Mouse (Mus musculus) heart, postnatal 4 days (tissue): ENCODE data around the gene Arhgef28. TPM values are rescaled to one million over a fixed set of nuclear protein-coding genes. Genes with fewer than 3 reads are reported as not detected.
A peak's percentile ranks its signal among the peaks of the same experiment; 100 is the strongest.

Experiments
- DNase-seq: peaks from one replicate; pipeline ENCODE4 v3.0.0; 2021
- total RNA-seq, 2 experiments: library from RNA; stranded (reverse); gene quantifications; 2 replicates each; pipeline ENCODE4 v1.2.3; 2021

The Arhgef28 gene
- total RNA-seq, 2 experiments from 2014 or later, result 7.0 to 9.8 TPM

DNA sequence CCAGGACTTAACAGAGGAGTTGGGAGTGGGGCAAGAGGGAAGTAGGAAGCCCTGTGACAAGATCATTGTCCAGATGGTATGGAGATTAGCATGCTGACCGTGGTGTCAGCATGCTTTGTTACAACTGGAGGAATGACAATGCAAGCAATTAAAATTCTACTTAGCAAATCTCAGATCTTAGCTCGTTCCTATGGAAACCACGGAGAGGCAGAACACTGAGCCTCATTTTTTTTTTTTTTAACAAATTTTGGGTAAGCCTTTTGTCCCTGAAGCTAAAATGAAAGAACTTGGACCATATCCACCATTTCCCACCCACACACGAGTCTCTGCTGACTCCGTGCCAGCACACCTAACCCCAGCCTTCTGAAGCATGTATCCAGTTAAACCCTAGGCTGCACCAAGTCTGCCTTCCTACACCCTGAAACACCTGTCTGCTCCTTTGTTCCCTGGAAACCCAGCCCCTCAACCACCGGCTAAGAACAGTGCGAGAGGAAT, 246.8 kb downstream of the Arhgef28 start:
- DNase-seq, result no peak

DNA sequence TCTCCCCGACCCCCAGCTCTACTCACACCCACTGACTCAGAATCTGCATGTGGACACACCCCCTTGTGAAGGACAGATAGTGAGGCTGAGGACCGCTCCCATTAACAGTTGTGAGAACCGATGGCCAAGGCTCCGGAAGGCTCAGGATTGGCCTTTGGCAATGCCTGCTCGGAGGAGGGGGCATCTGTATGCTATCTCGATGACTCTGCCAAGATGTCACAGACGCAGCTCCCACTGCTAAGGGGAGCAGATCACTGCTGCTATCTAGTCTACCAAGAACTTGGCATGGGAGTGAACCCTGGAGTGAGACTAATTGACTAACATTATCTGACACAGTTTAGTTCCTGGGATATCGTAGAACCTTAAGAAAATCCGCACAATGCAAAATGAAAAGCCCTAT, 250.5 kb downstream of the Arhgef28 start:
- no peak for DNase-seq

- no peak for DNase-seq
Measured at GRCm38 (mm10) chr13:97954956-97955496, 251.2 kb downstream of the Arhgef28 start.

DNA sequence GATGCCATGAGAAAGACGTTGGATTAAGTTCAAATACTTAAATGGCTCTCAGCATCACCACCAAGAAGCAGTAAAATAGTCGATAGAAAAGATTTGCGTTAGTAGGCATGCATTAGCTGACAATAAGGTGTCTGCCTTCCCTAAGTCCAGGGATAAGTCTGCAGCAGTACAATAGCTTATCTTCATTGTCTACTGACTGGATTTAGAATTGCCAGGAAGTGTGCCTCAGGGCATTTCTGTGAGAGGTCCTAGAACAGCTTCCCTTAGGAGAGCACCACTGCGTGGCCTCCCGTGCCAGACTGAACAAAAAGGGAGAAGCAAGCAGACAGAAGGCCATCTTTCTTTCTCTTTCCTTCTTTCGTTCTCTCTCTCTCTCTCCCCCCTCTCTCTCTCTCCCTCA, 252.2 kb downstream of the Arhgef28 start:
- DNase-seq, result no peak

- DNase-seq, result no peak
Measured at GRCm38 (mm10) chr13:97953526-97953925, 252.7 kb downstream of the Arhgef28 start.

- no peak for DNase-seq
Measured at GRCm38 (mm10) chr13:97948856-97949255, 257.4 kb downstream of the Arhgef28 start.

DNA sequence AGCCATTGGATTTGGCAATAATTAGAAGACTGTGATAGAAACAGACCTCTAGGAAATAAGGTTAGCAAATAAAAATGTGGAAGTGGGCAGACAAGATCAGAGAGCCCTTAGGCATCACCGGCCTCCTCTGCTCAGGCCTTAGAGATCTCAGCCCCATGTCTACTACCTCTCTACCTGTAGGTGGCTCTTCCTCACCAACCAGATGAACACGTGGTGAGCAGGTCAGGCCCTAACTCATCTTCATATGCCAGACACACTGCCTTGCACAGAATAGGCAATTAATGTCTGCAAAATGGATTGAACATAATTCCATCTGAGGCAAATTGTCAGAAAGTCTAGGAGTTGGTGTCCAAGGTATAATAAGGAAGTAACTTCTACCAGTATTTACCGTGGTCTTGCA, 258.6 kb downstream of the Arhgef28 start:
- no peak for DNase-seq

GRCm38 (mm10) chr13:97946422-97946821, 259.8 kb downstream of the Arhgef28 start:
- DNase-seq, result no peak

DNA sequence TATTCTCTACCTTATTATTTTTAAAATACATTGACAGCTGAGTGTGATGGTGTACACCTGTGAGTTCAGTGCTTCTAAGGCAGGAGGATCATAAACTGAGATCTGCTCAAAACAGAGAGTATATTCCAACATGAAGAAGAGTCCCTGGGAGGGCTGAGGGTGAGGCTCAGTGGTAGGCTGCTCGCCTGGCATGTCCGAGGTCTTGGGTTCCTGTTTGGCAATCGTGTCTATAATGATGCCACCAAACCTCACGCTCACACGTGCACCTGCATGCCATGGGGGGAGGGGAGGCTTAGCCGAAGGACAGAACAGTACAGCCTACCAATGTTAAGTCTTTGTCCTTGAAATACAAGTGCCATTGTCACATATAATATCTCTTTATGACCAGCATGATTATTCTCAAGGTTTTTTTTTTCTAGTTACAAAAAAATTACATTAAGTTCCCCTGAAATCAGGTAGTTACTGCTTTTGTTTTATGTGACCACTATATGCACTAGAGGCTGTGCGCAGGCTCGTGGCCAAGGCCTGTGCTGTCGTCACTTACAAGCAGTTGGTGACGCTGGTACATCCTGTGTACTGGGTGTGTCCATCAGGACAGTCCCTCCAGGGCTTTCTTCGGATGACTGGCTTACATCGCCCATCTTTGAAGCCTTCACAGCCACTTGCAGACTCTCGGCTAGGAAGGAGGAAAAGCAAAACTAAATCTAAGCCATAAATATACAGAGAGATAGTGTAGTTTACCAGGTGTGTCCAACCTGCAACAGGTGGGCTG, 264.1 kb downstream of the Arhgef28 start:
- no peak for DNase-seq

- peak; percentile 26 for DNase-seq
Measured at GRCm38 (mm10) chr13:97941099-97941498, 265.1 kb downstream of the Arhgef28 start.

DNA sequence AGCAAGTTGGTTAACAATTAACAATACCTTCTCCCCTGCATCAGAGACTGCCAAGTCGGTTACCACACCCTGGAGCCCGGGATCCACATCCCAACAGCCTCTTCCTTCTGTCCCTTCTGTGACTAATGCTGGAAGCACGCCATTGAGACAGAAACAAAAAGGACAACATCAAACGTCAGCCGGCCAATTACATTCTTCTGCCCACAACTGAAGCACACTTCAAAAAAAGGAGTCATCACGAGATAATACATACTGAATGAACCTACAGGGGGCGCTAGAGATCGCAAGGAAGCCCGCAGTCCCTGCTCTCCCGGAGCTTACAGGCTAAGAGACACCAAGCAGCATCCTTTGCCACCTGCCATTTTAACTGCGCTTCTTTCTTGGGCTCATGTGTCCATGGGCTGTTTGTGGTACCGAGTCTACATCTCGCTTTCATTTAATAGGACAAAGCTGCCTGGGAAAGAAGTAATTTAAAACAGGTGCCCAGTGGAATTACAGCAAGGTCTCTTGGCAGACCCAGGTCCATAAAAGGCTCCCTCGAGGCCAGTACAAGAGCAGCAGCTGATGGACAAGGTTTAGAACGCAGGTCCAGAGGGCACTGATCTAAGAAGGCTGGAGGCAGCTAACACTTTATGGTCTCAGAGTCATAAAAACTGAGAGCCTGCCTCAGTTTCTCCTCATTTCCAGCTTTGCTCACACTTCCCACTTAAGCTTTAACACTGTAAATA, 266.6 kb downstream of the Arhgef28 start:
- peak; percentile 47 for DNase-seq

DNA sequence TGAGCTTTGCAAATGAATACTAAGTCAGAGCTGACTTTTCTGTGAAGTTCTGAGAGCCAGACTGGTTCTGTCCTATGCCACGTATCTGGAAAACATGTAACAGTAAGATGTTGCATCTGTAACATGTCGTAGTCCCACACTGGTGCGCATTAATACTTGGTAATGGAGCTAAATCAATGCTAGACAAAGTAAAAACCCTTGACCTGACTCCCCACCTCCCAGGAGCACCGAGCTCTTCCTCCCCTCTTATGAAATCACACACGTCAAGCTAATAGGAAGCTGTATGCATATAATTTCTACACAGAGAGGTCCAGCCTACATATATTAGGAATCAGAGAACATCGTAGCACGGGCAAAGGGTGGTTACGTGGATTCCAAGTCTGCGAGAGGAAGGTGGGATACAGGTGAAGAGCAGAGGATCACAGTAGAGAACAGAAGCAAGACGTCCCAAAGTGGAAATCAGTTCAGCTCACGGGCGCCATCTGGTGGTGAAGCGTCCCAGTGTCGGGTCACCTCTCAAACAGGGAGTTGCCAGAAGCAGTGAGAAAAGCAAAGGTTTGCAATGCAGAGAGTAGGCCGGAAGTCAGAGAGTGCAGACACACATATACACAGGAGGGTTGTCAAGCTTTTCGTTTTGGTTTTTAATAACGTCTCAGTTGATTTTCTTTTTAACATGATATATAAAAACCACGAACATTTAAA, 267.5 kb downstream of the Arhgef28 start:
- peak; percentile 96 for DNase-seq

DNA sequence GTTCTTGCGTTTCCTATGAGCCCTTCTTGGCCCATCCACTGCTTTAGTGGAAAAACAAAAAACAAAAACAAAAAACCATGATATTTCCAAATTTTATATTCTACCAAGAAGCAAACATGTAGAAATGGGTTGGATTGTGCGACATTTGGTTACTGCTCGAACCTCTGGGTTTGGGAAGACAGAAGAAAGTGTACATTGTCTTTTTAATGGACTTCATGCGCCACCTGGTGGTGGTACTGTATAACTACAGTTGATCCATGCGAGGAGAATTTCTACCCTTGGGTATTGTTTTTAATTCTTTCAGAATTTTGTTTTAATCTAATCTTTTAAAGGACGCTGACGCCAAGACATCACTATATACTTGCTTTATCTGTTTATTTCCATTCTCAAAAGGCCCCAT, 268.3 kb downstream of the Arhgef28 start:
- DNase-seq, result peak; percentile 76

DNA sequence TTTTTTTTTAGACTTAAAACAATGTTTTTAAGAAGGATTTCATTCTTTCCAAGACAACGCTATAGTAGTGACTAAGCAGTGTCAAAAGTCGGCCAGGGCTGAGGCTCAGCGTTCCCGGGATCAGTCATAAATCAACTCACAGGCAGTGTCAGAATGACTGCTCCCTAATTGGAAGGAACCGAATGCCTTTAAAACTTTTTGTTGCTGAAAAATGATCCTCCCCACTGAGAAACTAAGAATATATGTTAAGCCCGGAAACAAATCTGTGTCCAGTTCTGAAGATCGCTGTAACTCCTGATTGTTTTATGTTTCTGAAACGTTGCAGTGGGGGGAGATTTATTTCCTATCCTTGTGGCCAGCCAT, 278.1 kb downstream of the Arhgef28 start:
- no peak for DNase-seq

DNA sequence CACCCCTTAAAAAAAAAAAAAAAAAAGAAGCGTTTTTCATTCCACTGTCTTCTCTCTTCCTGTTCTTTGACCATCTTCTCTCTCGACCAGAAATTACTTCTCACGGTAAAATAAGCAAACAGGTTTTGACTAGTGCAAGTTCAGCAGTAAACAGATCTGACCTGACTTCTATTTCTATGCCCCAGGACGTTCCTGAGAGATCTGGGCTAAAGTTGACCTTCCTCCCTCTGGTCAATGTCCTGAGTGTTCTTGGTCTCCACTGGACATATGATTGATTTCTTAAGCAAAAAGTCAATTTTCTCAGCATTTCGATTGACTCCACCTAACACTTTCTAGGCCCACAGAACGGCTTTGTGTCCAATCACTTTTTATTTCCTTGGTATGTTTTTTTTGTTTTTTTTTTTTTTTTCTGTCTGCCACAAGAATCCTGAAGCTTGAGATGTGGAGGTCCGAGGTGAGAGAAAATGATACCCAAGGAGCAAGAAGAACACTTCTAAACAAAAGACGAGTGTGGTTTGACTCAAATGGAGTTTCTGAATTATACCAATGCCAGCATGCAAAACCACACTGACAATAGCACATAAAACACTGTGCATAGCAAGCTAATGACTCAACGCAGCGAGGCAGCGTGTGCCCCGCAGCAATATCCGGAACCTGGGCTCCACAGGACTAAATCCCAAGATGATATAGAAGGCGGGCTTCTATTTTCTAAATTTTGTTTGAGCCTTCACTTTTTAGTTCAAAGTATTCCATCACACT, 278.7 kb downstream of the Arhgef28 start:
- DNase-seq, result no peak

DNA sequence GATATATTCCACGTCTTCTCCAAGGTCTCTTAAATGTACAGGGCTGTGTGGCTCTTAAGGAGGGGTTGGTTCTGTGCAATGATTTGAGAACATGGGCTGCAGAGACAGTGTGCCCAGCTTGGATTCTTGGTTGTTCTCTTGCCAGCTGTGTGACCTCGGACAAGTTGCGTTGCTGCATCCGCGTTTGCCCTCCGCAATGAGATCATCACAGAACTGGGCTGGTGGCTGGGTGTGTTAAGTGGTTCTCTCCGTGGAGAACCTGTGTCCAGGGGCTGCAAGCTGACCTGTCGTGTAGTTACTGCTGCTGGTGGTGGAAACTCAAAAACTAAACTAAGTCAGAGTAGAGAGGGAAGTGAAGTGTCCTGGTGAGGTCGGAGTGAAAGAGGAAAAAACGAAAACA, 279.9 kb downstream of the Arhgef28 start:
- DNase-seq, result no peak

GRCm38 (mm10) chr13:97923009-97923408, 283.2 kb downstream of the Arhgef28 start:
- no peak for DNase-seq

DNA sequence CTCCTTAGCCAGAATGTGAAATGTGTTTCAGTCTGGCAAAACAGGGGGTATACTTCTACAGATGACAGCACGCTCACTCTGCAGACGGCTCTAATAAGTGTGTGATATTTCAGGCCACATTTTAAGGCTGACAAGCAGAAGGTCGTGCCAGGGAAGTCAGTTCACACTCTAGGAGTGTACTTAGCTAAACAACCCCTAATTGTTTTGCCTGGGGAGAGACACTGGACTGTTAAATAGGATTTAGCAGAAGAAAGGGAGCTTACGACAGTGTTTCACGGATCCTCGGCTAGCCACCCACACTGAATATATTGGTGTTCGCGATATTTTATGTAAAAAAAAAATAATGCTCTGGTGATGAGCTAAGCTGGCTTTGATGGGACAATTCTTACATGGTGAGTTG, 286.6 kb downstream of the Arhgef28 start:
- no peak for DNase-seq

DNA sequence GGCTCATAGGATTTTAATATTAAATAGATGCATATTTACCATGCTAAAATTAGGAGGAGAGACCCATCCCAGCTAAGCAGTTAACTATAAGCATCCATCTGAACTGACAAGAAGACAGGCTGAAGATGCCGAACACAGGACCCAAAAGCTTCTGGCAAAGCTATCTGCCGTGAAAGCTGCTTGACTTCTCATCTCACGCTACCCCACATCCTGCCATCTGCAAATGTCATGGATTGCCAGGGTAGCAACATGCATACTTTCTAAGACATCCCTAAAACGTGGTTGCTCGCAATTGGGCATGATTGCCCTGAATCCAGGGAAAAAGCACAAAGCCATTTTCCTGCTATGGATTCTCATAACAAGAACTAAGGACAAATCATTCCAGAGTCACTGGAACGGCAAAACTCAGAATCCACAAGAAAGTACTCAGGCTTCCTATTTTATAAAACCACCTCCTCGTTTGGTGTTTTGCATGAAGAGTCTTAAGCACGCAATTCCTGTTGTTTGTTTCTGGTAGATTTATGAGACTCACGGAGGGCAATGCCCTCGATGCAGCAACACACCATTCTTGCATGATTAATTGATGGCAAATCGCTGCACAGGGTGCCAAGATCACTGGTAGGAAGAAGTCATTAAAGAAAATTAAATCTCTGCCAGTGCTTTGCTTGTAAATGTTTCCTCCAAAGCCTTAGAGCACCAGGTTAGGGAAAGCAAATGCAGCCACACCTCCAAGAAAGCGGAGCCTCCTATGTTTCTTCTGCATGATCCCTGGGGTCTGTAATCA, 287.9 kb downstream of the Arhgef28 start:
- DNase-seq, result no peak

GRCm38 (mm10) chr13:97911013-97911412, 295.2 kb downstream of the Arhgef28 start:
- DNase-seq, result no peak

DNA sequence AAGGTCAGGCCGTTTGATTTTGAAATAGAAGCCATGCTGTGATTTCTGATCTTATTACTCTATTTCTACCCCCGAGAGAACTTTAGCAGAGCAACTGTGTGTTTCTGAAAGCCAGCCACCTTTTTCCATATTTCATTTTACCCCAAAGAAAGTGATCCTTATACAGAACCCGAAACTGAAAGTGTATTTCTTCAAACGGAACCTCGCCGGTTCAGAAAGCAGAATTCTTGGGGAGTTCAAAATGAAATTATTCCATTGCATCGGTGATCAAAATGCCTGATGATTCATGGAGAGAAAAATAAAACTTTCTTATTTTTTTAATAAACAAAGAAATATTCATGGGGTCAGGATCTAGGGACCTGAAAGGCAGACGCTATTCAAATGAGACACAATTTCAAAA, 303.4 kb downstream of the Arhgef28 start:
- DNase-seq, result no peak
